Mouse (Mus musculus) megakaryocyte, embryonic 14.5 days (primary cell): ENCODE data around the gene Pygo1.

ENCODE experiments used
- FLI1 ChIP-seq: IDR thresholded peaks from 2 replicates; pipeline ENCODE4 v1.6.1; 2012; ENCODE audit warnings: low read length, inconsistent platforms, mixed read lengths
- GATA1 ChIP-seq: IDR thresholded peaks from 3 replicates; pipeline ENCODE4 v1.6.1; 2012; ENCODE audit warnings: mixed read lengths, low read length, inconsistent platforms, borderline replicate concordance

DNA sequence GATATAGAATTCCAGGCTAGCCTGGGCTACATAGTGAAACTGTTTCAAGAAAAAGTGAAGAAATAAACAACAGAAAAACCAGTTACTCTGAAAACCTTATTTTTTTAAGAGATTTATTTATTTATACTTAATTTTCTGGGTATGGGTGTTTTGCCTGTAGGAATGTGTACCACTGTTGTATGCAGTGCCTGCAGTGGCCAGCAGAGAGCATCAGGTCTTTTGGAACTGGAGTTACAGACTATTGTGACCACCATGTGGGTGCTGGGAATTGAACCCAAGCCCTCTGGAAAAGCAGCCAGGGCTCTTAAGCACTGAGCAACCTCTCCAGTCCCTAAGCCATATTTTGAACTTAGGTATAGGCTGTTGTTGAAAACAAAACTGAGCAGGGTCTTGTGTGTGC, 47.5 kb downstream of the Pygo1 start:
- TF ChIP-seq FLI1 = no peak
- TF ChIP-seq GATA1 = no peak
